Mouse (Mus musculus) G1E (cell line): ENCODE results near the gene Surf4. TPM values are rescaled to one million over a fixed set of nuclear protein-coding genes. Genes with fewer than 3 reads are reported as not detected.

Experiments used
- ATAC-seq: 2 replicates; pipeline ENCODE4 v1.8.0; 2016; ENCODE audit warnings: mild to moderate bottlenecking; ENCODE audit not compliant: insufficient number of reproducible peaks, poor library complexity, low FRiP score, severe bottlenecking; ENCODE audit errors: extremely low read depth
- DNase-seq: peaks from one replicate; pipeline ENCODE4 v3.0.0; 2012; ENCODE audit warnings: low spot score
- H3K27me3 ChIP-seq: 2 replicates; pipeline ENCODE4 v1.6.1; 2012; ENCODE audit warnings: mild to moderate bottlenecking, low read length, inconsistent platforms; ENCODE audit not compliant: insufficient read depth
- H3K36me3 ChIP-seq: replicated peaks from 2 replicates; pipeline ENCODE3; 2012; ENCODE audit warnings: mild to moderate bottlenecking, inconsistent platforms
- H3K4me1 ChIP-seq: 2 replicates; pipeline ENCODE4 v1.6.1; 2012; ENCODE audit warnings: low read depth, low read length, inconsistent platforms, mixed read lengths; ENCODE audit not compliant: insufficient read depth
- H3K4me3 ChIP-seq: 2 replicates; pipeline ENCODE4 v1.5.1; 2012; ENCODE audit warnings: low read depth, mild to moderate bottlenecking, inconsistent platforms, low read length, moderate library complexity, mixed read lengths
- H3K9me3 ChIP-seq: replicated peaks from 2 replicates; pipeline ENCODE4 v1.6.1; 2012; ENCODE audit warnings: inconsistent platforms
- CTCF ChIP-seq: IDR thresholded peaks from 2 replicates; pipeline ENCODE4 v1.5.1; 2012; ENCODE audit warnings: low read depth, low read length, inconsistent platforms, mixed read lengths
- GATA1 ChIP-seq: IDR thresholded peaks from 2 replicates; pipeline ENCODE4 v1.6.1; 2012; ENCODE audit warnings: borderline replicate concordance, low read length, inconsistent platforms, mixed read lengths
- GATA2 ChIP-seq: IDR thresholded peaks from 2 replicates; pipeline ENCODE4 v1.6.1; 2012; ENCODE audit warnings: low read depth, low read length, inconsistent platforms, borderline replicate concordance
- POLR2AphosphoS5 ChIP-seq: IDR thresholded peaks from 2 replicates; pipeline ENCODE4 v1.6.1; 2012; ENCODE audit warnings: low read depth, low read length, inconsistent platforms; ENCODE audit not compliant: insufficient replicate concordance
- TAL1 ChIP-seq: conservative IDR thresholded peaks from 2 replicates; pipeline ENCODE4 v1.6.1; 2012; ENCODE audit warnings: low read depth, low read length, inconsistent platforms, mixed read lengths
- polyA plus RNA-seq: library from polyadenylated mRNA; stranded (reverse); fragments of >175 nt; gene quantifications from 2 replicates; pipeline ENCODE4 v1.2.3, GENCODE M21; 2012
- total RNA-seq, 2 experiments: library from RNA; stranded (forward) in 1 of 2; stranded (reverse) in 1 of 2; fragments of 200-1000 nt in 1 of 2; fragments of >200 nt in 1 of 2; fragmentation: Nextera tagmentation in 1 of 2; gene quantifications; 2 replicates each; pipeline ENCODE4 v1.2.3; 2014 to 2017

The Surf4 gene
- total and polyA plus RNA-seq, 3 experiments: 72.9 to 88.0 (median 80.7) TPM

- peaks cover 43% of the 10 kb centered on the region for H3K36me3 ChIP-seq
- H3K9me3 ChIP-seq: no peaks in the 10 kb centered on the region
- ATAC-seq (no peak), DNase-seq (peak; percentile 40)
- peaks cover 74% of the 10 kb centered on the region for H3K4me1 ChIP-seq
- TF ChIP-seq GATA2: no peak
- no peak for TF ChIP-seq POLR2AphosphoS5
- no peak for TF ChIP-seq TAL1
- no peak for TF ChIP-seq GATA1
- no peak for TF ChIP-seq CTCF
- no peaks in the 10 kb centered on the region for H3K27me3 ChIP-seq
- H3K4me3 ChIP-seq: peak overlapping the region; percentile 93
These were observed 1.0 kb downstream of the Surf4 start for GRCm38 (mm10) chr2:26932473-26933303.

GRCm38 (mm10) chr2:26930390-26930789, 3.3 kb downstream of the Surf4 start:
- DNase-seq (peak; percentile 37), ATAC-seq (no peak)
- Histone ChIP-seq H3K36me3 (peaks cover 66% of the 10 kb centered on the region), H3K27me3 (no peaks in the 10 kb centered on the region), H3K4me3 (no peak overlapping the region), H3K4me1 (peaks cover 67% of the 10 kb centered on the region), H3K9me3 (no peaks in the 10 kb centered on the region)
- no peak for TF ChIP-seq GATA2
- TF ChIP-seq TAL1: no peak
- TF ChIP-seq GATA1: no peak
- TF ChIP-seq CTCF: peak; percentile 81

GRCm38 (mm10) chr2:26927745-26928476, 5.8 kb downstream of the Surf4 start:
- no peaks in the 10 kb centered on the region for H3K9me3 ChIP-seq
- ATAC-seq (no peak), DNase-seq (no peak)
- no peak overlapping the region for H3K4me3 ChIP-seq
- H3K4me1 ChIP-seq: peaks cover 51% of the 10 kb centered on the region
- TF ChIP-seq CTCF: no peak
- TF ChIP-seq GATA2: no peak
- no peak for TF ChIP-seq POLR2AphosphoS5
- TF ChIP-seq TAL1: no peak
- no peak for TF ChIP-seq GATA1
- H3K27me3 ChIP-seq: no peaks in the 10 kb centered on the region
- peaks cover 90% of the 10 kb centered on the region for H3K36me3 ChIP-seq

GRCm38 (mm10) chr2:26921784-26922183, 11.9 kb downstream of the Surf4 start:
- TF ChIP-seq CTCF: no peak
- no peak for ATAC-seq

GRCm38 (mm10) chr2:26920190-26920855, 13.4 kb downstream of the Surf4 start:
- Histone ChIP-seq H3K9me3 (no peaks in the 10 kb centered on the region), H3K36me3 (peaks cover 89% of the 10 kb centered on the region), H3K27me3 (no peaks in the 10 kb centered on the region), H3K4me3 (peak overlapping the region; percentile 28), H3K4me1 (peaks cover 59% of the 10 kb centered on the region)
- no peak for DNase-seq
- no peak for ATAC-seq
- no peak for TF ChIP-seq GATA2
- no peak for TF ChIP-seq TAL1
- no peak for TF ChIP-seq POLR2AphosphoS5
- TF ChIP-seq CTCF: no peak
- no peak for TF ChIP-seq GATA1

More at GRCm38 (mm10) chr2:26921784-26922183, 11.9 kb downstream of the Surf4 start:
- Histone ChIP-seq H3K27me3 (no peaks in the 10 kb centered on the region), H3K4me3 (no peak overlapping the region), H3K4me1 (peaks cover 44% of the 10 kb centered on the region), H3K9me3 (no peaks in the 10 kb centered on the region), H3K36me3 (peaks cover 100% of the 10 kb centered on the region)
- no peak for DNase-seq

GRCm38 (mm10) chr2:26919684-26920083, 14.0 kb downstream of the Surf4 start:
- Histone ChIP-seq H3K27me3 (no peaks in the 10 kb centered on the region), H3K4me3 (no peak overlapping the region), H3K4me1 (peaks cover 63% of the 10 kb centered on the region), H3K9me3 (no peaks in the 10 kb centered on the region), H3K36me3 (peaks cover 88% of the 10 kb centered on the region)
- DNase-seq (no peak), ATAC-seq (no peak)
- TF ChIP-seq GATA1: no peak
- TF ChIP-seq TAL1: no peak
- TF ChIP-seq GATA2: no peak
- no peak for TF ChIP-seq POLR2AphosphoS5
- no peak for TF ChIP-seq CTCF
